Mouse (Mus musculus) B cell, adult 2 months (primary cell): ENCODE data around the gene Elp6.
A peak's percentile ranks its signal among the peaks of the same experiment; 100 is the strongest.

Source experiments
- DNase-seq, 2 experiments: peaks; one replicate each; pipeline ENCODE4 v3.0.0; 2022

Gene Elp6

DNA sequence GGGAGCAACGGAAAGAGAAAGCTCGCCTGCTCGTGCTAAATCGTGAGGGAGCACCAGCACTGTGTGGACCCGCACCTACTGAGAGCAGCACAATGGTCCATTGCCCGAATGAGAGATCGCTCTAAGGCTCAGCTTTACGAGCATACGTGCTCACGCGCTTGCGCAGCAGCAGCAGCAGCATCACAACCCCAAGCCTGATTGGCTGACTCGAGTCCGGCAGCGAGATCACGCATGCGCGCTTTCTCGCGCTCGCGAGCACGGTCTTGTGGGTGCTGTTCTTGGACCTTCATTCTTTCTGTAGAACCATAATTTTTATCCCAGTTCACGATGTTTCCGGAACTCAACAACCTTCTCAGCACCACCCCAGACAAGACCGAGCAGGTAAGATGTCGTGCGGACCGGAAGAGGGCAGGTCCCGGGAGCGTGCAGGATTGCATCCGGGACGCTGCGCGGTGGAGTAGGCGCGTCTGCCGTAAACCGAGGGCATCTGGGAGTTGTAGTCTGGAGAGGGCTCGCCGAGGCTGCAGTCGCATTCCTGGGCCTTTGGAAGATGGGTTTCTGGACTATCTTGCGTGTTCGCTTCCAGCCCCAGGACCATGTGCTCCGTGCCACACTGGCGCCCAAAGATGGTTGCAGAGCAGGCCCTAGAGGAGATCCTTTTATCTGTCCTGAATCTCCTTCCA, at the start of gene Elp6:
Gene Elp6 (plus strand): TSS at position 205 of the 683 bp plus-strand sequence.
- peak; percentile 84 to 89 for DNase-seq

DNA sequence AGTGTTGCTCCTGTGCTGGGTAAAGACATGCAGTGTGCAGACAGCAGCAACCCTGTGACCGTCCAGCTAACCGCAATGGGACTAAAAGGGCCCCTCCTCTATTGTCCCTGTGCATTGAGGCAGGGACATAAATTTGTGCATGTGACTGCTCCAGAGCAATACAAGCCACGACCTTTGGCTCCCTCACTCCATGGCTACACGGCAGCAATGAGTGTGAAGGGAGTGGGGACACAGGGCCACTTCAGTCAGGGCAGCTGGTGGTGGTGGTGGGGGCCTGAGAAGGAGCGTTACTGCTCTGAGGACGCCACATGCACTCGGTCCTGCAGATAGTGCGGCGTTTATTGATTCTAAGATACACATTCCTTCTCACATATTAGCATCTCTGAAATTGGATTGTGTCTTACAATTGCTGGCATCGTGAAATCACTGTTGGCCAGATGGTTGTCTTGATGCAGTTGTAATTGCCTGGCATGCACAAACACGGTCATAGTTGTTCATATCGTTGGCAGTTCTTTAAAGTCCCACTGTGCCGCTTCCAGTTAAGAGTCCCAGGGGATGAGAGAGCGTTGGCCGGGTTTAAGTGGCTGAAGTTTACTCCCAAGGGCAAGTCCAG, 49.5 kb upstream of the Elp6 start:
- DNase-seq, result no peak

DNA sequence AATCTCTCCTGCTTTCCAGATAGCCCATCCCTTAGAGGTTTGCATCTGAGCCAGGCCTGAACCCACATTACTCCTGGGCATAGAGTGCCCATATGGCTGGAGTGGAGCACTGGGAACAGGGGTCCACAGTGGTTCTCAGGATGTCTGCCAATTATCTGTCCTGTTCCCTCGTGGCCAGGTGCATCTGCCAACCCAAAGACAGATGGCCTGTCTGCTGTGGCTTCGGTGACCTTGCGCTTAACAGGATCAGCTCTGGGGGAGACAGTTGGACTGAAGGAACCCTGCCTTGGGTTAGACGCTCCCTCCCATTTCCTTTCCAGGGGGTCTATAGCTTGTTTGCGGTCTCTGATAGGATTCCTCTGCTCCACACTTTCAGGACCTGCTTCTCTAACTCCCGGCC, 46.3 kb upstream of the Elp6 start:
- no peak for DNase-seq

DNA sequence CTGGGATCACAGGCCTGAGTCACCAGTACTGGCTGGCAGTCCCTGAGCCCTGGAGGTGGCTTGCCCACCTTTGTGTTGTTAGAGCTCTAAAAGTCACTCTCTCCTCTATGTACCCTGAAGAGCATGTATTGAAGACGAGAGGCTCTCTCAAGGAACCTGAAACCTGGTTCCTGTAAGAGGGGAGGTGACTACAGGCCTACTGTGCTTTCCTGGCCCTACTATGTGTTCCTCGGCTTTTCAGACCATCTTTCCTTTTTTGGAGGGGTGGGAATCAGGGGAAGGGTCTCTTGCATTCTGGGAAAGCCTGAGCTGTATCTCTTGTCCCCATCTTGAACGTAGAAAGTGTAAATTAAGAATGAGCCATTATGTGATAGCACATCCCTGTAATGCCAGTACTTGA, 45.9 kb upstream of the Elp6 start:
- DNase-seq, result no peak

DNA sequence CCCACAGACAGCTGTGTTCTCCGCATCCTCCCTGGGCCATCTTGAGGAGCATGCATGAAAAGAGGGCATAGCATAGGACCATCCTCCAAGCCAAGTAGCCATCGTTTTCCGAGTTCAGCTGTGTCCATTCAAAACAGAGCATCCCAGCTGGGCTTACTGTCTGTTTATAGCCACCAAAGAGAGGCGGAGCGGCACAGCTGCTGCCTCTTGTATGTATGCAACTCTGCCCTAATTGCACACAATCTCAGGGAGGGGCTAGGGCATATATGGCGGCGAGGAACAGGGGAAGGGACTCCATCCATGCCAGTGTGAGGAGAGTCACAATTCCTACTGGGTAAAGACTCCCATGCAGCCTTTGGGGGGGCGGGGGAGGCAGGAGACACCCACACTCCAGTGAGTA, 41.8 kb upstream of the Elp6 start:
- no peak for DNase-seq

DNA sequence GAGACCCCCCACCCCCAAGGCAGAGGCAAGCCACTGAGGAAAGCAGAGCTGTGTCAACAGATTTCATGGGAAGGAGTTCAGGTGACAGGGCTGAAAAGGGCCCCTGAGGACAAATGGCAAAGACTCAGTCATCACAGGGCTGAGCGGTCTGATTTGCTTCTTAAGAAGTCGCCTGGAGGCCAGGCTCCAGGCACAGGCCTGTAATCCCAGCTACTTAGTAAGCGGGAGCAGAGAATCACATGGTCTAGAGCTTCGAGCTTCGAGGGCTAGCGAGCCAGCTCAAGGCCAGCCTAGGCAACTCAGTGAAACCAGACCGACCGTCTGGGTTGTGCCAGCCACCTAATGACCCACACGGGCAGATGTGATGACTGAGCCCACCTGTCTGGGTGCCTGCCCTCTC, 40.0 kb upstream of the Elp6 start:
- DNase-seq, result no peak

DNA sequence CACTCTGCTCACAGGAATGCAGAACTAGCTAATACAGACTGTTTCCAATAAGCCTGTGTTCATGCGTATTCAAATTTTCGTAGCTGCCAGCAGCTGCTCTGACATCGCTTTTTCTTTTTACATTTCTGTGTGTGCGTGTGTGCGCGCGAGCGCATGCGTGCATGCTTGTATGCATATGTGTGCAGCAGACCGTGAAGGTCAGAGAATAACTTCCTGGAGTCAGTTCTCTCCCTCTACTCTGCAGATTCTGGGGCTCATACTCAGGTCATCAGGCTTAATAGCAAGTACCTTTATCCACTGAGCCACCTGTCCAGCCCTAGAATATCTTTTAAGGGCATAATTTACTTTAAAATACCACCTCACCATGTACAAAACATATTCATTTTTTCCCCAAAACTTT, 36.6 kb upstream of the Elp6 start:
- no peak for DNase-seq

DNA sequence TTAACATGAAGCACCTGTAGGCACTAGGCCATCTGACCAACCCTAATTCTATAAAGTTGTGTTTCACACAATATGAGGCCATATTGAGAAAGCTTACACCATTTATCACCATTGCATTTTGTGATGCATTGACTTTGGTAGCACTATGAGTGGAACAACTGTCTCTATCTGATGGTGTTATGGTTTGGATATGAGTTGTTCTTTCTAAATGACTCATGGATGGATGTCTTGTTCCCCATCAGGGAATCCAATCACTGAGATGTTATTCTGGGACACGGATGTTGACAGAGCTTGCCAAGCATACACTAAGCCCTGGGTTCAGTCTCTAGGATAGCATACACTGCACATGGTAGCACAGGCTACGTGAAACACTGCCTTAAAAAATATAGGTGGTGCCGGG, 32.6 kb upstream of the Elp6 start:
- DNase-seq, result no peak

DNA sequence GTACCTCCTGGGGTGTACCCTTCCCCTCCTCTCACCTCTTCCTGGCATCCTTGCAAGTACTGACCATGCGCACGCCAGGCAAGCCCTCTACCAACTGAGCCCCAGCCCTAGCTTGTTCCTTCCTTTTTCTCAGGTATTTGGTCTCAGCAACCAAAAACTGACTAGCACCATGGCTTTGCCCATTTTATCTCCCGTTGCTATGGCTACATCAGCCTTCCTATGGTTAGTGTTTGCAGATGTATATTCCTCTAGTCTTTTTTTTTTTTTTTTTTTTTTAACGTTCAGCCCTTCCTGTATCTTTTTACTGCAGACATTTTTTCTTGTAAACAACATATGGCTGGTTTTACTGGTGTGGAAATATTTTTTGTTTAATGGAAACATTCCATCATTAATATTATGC, 31.5 kb upstream of the Elp6 start:
- DNase-seq, result no peak

DNA sequence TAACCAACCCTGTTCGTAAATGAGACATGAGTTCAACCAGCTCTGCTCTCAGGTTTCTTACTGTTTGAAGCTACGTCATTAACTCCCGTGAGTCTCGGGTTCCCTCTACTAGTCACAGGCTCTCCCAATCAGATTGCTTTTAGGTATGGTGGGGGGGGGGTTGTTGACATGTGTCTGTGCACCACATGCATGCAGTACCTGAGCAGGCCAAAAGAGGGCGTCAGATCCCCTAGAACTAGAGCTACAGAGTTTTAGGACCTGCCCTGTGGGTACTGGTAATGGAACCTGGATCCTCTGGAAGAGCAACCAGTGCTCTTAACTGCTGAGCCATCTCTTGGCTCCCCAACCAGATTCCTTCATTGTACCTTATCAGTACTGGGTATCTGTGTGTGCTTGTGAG, 29.1 kb upstream of the Elp6 start:
- peak; percentile 28 to 34 for DNase-seq

DNA sequence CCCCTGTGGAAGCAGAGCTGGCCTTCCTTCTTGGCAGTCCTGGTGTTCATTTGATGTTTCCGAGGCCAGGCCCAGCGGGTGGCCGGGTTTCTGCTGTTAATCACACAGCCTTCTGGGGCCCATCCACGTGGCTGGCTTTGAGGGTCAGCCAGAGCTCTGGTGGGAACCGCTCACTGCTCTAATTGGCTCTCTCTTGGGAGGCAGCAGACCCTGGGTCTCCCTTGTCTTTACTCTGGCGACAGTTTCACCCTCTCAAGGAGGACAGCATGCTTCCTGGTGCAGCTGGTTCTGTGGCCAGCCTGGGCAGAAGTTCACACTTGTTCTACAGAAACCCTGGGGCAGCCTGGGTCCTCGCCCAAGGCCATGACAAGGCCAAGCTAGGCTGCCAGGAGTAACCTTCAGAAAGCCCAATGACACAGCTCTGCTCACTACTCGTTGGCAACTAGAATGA, 27.5 kb upstream of the Elp6 start:
- no peak for DNase-seq

DNA sequence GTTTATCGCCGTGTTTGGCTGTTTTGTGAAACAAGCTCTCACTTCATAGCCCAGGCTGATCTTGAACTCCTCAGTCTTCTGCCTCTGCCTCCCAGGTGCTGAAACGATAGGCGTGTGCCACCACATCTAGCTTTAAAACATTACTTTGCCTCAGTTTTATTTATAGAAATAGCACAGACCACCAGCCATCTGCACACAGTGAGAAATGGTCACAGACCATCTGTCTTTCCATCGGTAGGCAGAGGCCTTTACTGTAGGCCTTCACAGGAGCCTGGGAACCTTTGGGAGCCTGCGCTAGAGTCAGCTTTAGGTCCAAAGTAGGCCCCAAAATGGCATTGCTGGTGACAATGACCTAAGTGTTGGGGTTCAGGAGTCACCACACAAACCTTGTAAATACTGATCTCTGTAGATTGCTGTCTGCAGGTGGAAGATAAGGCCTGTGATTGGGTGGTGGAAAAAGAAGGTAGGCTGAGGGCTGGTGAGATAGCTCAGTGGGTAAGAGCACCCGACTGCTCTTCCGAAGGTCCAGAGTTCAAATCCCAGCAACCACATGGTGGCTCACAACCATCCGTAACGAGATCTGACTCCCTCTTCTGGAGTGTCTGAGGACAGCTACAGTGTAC, 20.8 kb upstream of the Elp6 start:
- no peak for DNase-seq

DNA sequence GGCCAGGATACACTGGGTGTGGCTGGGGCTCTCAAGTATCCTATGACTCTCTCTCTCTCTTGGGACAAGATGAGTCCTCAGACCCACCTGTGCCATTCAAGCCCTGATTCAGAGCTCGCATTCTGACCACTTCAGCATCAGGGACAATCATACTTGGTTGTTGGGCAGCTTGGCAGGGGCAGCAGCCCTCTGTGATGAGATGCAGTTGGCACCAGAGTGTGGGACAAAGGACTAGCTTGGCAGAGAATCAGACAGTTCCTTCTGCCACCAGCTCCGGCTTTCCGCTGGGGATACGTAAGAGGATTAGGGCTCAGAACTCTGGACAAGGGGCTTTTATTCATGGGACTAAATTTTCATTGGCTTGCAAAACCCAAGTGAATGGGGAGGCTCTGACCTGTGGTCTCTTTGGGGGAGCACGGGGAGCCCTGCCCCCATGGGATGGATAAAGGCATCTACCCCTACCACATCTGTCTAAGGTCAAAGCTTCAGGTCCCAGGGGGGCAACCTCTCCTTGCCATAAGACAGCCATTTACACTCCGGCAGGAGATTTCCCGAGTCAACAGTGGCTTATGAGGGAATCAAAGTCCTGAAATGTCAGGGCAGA, 17.6 kb upstream of the Elp6 start:
- no peak for DNase-seq

DNA sequence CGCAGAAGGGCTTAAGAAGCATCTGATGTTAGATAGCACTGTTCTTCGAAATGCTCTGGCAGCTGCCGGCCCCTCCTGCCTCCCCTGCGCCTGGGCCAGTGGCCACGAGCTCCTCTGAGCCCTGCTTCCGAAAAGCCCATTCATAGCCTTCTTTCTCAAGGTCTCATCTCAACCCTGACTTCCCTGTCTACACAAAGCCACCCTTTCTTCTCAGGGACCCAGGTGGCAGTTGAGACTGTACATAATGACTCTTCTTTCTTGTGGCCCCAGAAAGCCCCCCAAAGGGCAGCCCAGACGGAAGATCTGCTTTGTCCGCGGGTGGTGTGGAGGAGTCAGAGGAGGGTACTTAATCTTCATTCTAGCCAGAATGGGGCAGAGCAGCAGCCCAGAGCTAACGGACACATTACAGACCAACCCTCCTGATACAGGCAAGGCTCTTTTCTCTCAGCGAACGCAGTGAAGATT, 11.7 kb upstream of the Elp6 start:
- no peak for DNase-seq

DNA sequence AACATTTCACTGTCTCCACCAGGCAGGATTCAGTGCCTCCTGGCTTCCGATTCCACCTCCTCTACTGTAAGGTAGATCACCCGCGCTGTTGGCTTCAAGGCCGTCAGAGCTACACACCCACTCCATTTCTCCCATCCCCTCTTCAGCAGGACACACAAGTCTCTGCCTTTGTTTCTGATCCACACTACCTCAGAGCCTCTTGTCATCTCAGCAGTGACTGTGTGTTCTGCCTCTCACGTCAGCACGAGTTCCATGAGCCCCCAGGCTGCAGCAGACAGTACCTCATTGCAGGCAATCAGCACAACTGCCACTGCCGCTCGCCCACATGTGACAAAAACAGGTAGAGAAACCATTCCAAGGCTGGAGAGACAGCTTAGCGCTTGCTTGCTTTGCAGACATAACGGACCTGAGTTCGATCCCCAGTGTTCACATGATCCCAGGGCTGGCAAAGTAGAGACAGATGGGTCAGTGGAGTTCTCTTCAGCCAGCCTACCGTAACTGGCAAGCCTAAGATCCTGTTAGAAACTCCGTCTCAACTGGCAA, 11.0 kb upstream of the Elp6 start:
- DNase-seq, result no peak

DNA sequence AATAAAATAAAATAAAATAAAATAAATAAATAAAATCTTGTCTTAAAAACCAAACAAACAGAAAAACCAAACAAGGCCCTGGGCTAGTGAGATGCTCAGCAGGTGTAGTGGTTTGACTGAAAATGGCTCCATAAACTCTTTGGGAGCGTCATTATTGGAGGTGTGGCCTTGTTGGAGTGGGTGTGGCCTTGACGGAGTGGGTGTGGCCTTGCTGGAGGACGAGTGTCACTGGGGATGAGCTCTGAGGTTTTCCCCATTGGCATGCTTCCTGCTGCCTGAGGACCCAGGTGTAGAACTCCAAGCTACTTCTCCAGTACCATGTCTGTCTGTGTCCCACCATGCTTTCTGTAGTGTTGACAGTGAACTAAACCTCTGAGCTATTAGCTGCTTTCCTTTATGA, 10.2 kb upstream of the Elp6 start:
- DNase-seq, result no peak

DNA sequence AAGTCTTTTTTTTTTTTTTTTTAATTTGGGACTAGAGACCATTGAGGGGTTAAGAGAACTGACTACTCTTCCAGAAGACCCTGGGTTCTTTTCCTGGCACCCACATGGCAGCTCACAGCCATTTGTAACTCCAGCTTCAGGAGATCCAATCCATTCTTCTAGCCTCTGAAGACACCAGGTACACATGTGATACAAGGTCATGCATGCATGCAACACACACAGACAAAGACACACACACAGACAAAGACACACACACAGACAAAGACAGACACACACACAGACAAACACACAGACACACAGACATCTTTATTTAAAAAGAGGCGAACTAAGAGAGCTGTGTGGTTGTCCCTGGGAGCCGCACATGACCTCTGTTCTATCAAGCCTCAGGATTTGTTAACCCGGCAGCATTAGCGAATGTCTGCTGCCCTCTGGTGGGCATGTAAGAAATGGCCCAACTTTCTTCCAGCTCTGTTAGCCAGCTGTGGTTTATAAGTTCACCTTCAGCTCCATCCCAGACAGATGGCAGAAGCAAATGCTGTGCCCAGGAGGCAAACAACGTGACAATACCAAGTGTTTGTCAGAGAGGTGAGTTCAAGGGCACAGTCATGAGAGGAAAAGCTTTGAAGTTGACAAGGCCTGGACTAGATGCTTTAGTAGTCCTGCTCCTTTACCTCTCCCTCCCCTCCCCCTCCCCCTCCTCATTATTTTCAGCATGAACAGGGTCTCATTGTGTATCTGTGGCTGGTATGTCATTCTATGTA, 7.9 kb upstream of the Elp6 start:
- DNase-seq, result peak; percentile 81 to 83

DNA sequence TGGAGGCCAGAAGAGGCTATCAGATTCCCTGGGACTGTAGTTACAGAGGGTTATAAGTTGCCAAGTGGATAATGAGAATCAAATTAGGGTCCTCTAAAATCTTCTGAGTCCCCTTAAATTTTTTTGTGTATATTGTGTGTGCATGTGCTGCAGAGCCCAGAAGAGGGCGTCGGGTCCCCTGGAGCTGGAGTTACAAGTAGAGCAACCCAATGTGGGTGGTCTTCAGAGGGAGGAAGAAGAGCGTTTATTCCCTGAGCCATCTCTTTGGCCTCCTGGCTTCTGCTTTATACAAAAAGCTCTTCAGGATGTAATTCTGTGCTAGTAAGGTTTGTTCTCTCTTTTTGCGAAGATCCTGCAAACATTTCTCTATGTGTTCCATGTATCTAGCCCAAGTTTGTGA, 457 bp upstream of the Elp6 start:
- DNase-seq, result no peak

DNA sequence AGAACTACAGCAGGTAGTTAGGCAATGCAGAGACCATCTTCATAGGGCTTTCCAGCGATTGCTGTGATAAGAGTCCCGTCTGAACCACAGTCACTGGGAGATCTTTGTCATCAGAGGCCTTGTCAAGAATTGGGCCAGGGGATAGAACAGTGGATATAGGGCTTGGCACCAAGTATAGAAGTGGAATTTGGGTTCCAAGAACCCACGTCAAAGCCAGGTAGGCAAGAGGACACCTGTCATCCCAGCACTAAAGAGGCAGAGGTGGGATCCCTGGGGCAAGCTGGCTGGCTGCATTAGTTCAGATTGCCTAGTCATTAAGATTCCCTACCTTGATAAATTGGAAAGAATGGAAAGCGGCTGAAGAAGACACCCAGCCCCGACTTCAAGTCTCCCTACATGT, 1.4 kb downstream of the Elp6 start:
- no peak for DNase-seq

DNA sequence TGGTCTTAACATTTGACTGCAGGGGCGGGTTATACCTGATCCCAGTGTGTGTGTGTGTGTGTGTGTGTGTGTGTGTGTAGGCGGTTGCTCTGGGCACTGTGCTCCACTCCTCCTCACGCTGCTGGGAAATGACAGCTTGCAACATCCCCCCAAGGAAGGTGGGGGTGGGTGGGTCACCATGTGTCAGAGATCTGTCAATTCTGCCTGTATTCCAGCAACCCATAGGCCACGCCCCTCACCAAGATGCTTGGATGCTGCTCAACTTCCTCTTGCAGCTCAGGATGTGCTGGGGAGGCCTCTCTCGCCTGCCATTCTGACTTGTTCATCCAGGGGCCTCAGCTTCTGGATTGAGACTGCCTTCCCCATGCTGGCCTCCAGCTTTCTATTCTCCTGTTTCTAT, 9.7 kb downstream of the Elp6 start:
- DNase-seq, result no peak

DNA sequence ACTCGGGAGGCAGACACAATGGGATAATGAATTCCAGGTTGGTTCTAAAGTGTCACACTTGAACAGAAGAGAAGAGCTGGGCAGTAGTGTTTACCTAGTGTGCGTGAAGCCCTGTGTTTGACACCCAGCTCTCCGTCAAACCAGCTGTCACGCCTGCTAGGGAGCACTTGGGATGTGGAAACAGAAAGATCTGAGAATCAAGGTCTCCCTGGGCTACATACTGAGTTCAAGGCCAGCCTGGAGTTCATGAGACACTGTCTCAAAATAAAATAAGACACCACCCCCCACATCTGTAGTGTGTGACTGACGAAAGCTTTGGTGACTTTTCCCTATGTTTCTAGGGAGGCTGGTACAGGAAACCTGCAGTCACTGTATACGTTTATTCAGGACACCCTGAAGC, 10.4 kb downstream of the Elp6 start:
- no peak for DNase-seq

DNA sequence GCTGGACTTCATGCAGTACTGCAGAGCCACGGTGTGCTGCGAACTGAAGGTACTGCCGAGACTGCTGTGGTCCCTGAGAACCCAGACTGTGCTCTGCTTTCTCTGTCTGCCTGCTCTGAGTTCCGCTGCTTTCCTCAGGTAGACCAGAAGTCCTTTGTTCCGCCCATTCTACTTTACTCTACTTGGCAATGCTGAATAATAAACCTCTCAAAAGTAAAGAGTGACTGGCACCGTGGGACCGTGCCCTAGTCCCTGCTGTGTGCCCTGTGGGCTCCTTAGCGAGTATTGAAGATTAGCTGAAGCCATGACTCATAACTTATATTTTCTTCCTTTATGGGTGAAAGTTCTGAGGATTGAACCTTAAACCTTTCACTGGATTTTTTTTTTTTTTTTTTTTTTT, 10.9 kb downstream of the Elp6 start:
- DNase-seq, result no peak

DNA sequence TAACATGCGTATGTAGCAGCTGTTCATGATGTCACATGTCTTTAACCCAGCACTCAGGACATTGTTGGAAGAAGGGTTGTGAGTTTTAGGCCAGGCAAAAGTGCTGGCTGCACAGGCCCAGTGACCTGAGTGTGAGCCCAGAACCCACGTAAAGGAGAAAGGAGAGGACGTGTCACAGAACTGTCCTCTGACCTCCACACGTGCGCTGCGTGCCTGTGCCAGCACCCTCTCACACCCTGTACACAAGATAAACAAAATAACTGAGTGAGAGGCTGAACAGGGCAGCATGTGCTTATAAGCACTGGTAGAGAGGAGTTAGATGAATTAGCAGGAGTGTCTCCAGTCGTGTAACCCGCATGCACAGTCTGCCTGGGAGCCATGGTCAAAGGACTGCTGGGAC, 11.5 kb downstream of the Elp6 start:
- DNase-seq, result no peak
